ENCODE assay signal across 8 mouse cellular contexts in genomic region chr16:31199591-31199925, GRCm38 (mm10). TPM values are rescaled to one million over a fixed set of nuclear protein-coding genes. Genes with fewer than 3 reads are reported as not detected.
A peak's percentile ranks its signal among the peaks of the same experiment; 100 is the strongest.
DNase-seq lines count a peak whose midpoint lies in the region; ATAC-seq lines count a peak whose summit lies in the region.

No protein-coding gene starts in this region.

- DNase-seq in CD4-positive, CD25-positive, alpha-beta regulatory T cell, adult 2 months (ENCODE audit: low read depth, low spot score) = peak; percentile 44
- DNase-seq in cerebellum, adult 18-20 months = peak; percentile 49 to 65
- peak; percentile 77 for DNase-seq in testis, postnatal 10 days (ENCODE audit: low spot score)

- H3K4me3 ChIP-seq in hindbrain, embryonic 13.5 days = peak overlapping the region; percentile 97
- peak overlapping the region; percentile 83 for H3K4me3 ChIP-seq in limb, embryonic 12.5 days (replicated peaks)
- H3K4me3 ChIP-seq in midbrain, embryonic 16.5 days (ENCODE audit: low read depth, low read length) = peak overlapping the region; percentile 97

- H3K27ac ChIP-seq in hindbrain, embryonic 13.5 days = peak overlapping the region; percentile 96
- H3K27ac ChIP-seq in limb, embryonic 12.5 days = peak overlapping the region; percentile 87; the same call in 1 of the 2 replicates
- peak overlapping the region; percentile 95 for H3K27ac ChIP-seq in midbrain, embryonic 16.5 days (ENCODE audit: low read length)

- WGBS in hindbrain, embryonic 13.5 days = 1% methylated on average over 14 of the region's 14 CpGs
- 5% methylated on average over 14 of the region's 14 CpGs for WGBS in limb, embryonic 12.5 days
- under 1% methylated on average over 14 of the region's 14 CpGs for WGBS in midbrain, embryonic 16.5 days

- H3K27me3 ChIP-seq in hindbrain, embryonic 13.5 days = no peaks in the 10 kb centered on the region
- H3K27me3 ChIP-seq in limb, embryonic 12.5 days = no peaks in the 10 kb centered on the region
- H3K27me3 ChIP-seq in midbrain, embryonic 16.5 days (ENCODE audit: control insufficient read depth, insufficient read depth, low read depth, low read length) = no peaks in the 10 kb centered on the region

- no peak for ATAC-seq in CD4-positive, CD25-positive, alpha-beta regulatory T cell, adult 4 months
- peak; percentile 14 for ATAC-seq in frontal cortex, adult (ENCODE audit: low TSS enrichment)
- no peak for ATAC-seq in hindbrain, embryonic 13.5 days (ENCODE audit: low FRiP score)
- ATAC-seq in limb, embryonic 12.5 days (ENCODE audit: insufficient number of reproducible peaks, insufficient read depth, low FRiP score, low TSS enrichment, low read depth) = no peak
- ATAC-seq in midbrain, embryonic 16.5 days = no peak

- no peaks in the 10 kb centered on the region for H3K36me3 ChIP-seq in hindbrain, embryonic 13.5 days
- no peaks in the 10 kb centered on the region for H3K36me3 ChIP-seq in limb, embryonic 12.5 days
- H3K36me3 ChIP-seq in midbrain, embryonic 16.5 days (ENCODE audit: control insufficient read depth, insufficient read depth, low read length) = no peaks in the 10 kb centered on the region

- H3K9ac ChIP-seq in hindbrain, embryonic 13.5 days = peak overlapping the region; percentile 97
- H3K9ac ChIP-seq in limb, embryonic 12.5 days (replicated peaks) = peak overlapping the region; percentile 89; the same call in 1 of the 2 replicates
- peak overlapping the region; percentile 96 for H3K9ac ChIP-seq in midbrain, embryonic 16.5 days (ENCODE audit: low read depth, low read length)

- H3K4me2 ChIP-seq in hindbrain, embryonic 13.5 days = peak overlapping the region; percentile 80
- H3K4me2 ChIP-seq in limb, embryonic 12.5 days = peak overlapping the region; percentile 86
- peak overlapping the region; percentile 75 for H3K4me2 ChIP-seq in midbrain, embryonic 16.5 days (ENCODE audit: low read length)

- no peaks in the 10 kb centered on the region for H3K9me3 ChIP-seq in hindbrain, embryonic 13.5 days
- no peaks in the 10 kb centered on the region for H3K9me3 ChIP-seq in limb, embryonic 12.5 days
- no peaks in the 10 kb centered on the region for H3K9me3 ChIP-seq in midbrain, embryonic 16.5 days (replicated peaks; ENCODE audit: control insufficient read depth, low read length, poor library complexity, severe bottlenecking)

- H3K4me1 ChIP-seq in hindbrain, embryonic 13.5 days (replicated peaks) = peaks cover 38% of the 10 kb centered on the region
- H3K4me1 ChIP-seq in limb, embryonic 12.5 days (replicated peaks) = peaks cover 10% of the 10 kb centered on the region
- H3K4me1 ChIP-seq in midbrain, embryonic 16.5 days (ENCODE audit: control insufficient read depth, insufficient read depth, low read length) = peaks cover 17% of the 10 kb centered on the region

RNA-seq across cellular contexts. Expression of gene Acap2, which starts 1.5 kb away (rescaled TPM):
- 10 to 100 TPM; 11.1 to 13.0 TPM for polyA plus RNA-seq in CD4-positive, CD25-positive, alpha-beta regulatory T cell, adult 4 months (2017; shearing (Covaris generic))
- polyA plus RNA-seq in hindbrain, embryonic 13.5 days (2015; fragmentation: Nextera tagmentation; extraction: Ambion mirVana) = 11.7 and 12.4 TPM in 2 replicates
- polyA plus RNA-seq in limb, embryonic 12.5 days (2016; fragmentation: Nextera tagmentation; extraction: Ambion mirVana) = 20.4 and 20.7 TPM in 2 replicates
- 8.9 and 11.3 TPM in 2 replicates for polyA plus RNA-seq in midbrain, embryonic 16.5 days (2015; fragmentation: Nextera tagmentation; extraction: Ambion mirVana)
